Mouse (Mus musculus) inflammation-experienced regulatory T-cells (primary cell): ENCODE measurements around the gene H60b. TPM values are rescaled to one million over a fixed set of nuclear protein-coding genes. Genes with fewer than 3 reads are reported as not detected.

ENCODE experiments used
- polyA plus RNA-seq, 2 experiments: library from polyadenylated mRNA; unstranded; fragments of 100-300 nt; shearing (Covaris generic); gene quantifications; one replicate each; pipeline ENCODE4 v1.2.1; 2017

H60b gene
- polyA plus RNA-seq, result 1 to 10 TPM; 1.7 to 5.9 TPM

GRCm38 (mm10) chr10:22158310-22158999, at the start of gene H60b, which contains the start of gene Raet1e:
TSS of gene H60b (plus strand) at chr10:22158586.
TSS of gene Raet1e (plus strand) at chr10:22158569.

GRCm38 (mm10) chr10:22149073-22149690, 9.2 kb upstream of the H60b start, which contains the start of gene E030030I06Rik:
TSS of gene E030030I06Rik (minus strand) at chr10:22149270.

Other genes with a start within 250 kb of the H60b start
- under 1 TPM in 1 of 2 experiments, not detected in 1; 0.28 TPM for gene 4930444G20Rik, start 90.5 kb upstream of the H60b start, polyA plus RNA-seq
- 10 to 100 TPM; 17.7 to 20.2 TPM for gene E030030I06Rik, start 9.3 kb upstream of the H60b start, polyA plus RNA-seq
- gene Raet1e, start within 50 bp of the H60b start, polyA plus RNA-seq, result under 1 TPM; 0.42 to 0.49 TPM
- under 1 TPM in 1 of 2 experiments, not detected in 1; 0.17 TPM for gene Raet1d, start 202.0 kb downstream of the H60b start, polyA plus RNA-seq